Mouse (Mus musculus): ENCODE data around the gene Mmp10. TPM values are rescaled to one million over a fixed set of nuclear protein-coding genes. Genes with fewer than 3 reads are reported as not detected.

Gene Mmp10
- 0.76 TPM for total RNA-seq (2023)

DNA sequence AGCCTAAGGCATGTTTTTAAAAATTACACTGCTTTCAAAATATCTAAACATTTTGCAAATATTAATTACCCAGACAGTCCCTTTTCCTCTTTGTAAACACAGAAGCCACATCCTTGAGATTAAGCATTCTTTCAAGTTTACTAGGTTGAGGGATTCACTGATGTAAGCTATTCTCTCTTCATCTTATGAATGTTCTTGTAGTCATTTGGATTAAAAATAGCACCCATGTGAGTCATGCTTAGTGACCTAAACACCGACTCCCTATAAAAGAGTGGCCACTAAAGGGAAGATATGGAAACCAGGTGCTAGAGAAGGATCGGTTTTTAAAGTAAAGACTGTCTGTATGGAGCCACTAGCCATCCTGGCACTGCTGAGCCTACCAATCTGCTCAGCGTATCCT lies at the start of gene Mmp10:
TSS of gene Mmp10 (plus strand) at position 302 of the 400 bp plus-strand sequence.

DNA sequence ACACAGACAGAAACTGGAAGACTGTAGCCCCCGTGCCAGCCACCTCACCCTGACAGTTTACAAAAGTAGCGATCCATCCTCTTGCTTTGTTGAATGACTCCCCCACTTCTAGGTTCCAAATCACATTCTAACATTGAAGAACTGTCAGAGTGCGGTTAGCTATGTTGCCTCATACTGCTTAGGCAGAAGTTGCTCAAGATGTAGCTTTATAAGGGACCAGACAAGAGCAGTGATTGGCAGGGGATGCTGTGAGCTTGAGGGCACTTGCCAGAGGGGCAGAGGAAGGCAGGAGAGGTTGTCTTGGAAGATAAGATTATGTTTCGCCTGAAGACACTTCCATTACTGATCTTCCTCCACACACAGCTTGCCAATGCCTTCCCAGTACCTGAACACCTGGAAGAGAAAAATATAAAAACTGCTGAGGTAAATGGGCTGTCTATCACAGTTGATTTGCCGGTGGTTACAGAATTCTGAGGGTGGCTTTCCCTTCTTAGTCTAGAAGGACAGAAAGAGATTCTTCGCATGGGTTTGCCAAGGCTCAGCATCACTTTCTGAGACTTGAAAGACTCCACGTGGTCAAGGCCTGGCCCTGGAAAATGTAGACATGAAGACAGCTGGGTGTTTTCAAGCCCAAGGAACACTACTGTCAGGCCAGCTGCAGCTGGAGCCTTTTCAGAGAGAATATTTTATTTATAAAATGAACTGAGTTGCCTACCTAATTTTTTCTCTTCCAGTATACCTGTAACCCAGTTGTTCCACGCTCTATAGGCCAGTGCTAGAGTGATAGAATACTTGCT lies 56.3 kb downstream of the Mmp10 start, which contains the start of gene Mmp8:
TSS of gene Mmp8 (plus strand) at position 236 of the 797 bp plus-strand sequence.

Other genes starting within 250 kb of the Mmp10 start
- not detected for gene Mmp13, start 229.8 kb upstream of the Mmp10 start, total RNA-seq (2023)
- 4.1 TPM for gene Mmp12, start 158.0 kb upstream of the Mmp10 start, total RNA-seq (2023)
- not detected for gene Mmp1b, start 114.3 kb upstream of the Mmp10 start, total RNA-seq (2023)
- not detected for gene Mmp3, start 56.5 kb upstream of the Mmp10 start, total RNA-seq (2023)
- gene Mmp8, start 56.1 kb downstream of the Mmp10 start, total RNA-seq (2023): 0.29 TPM
- gene Mmp27, start 69.0 kb downstream of the Mmp10 start, total RNA-seq (2023): not detected
- not detected for gene Mmp20, start 125.9 kb downstream of the Mmp10 start, total RNA-seq (2023)
- gene Mmp7, start 189.7 kb downstream of the Mmp10 start, total RNA-seq (2023): not detected